Mouse (Mus musculus) midbrain, embryonic 13.5 days (tissue): ENCODE measurements around the gene Mroh2a. TPM values are rescaled to one million over a fixed set of nuclear protein-coding genes. Genes with fewer than 3 reads are reported as not detected.

ENCODE experiments used
- ATAC-seq: fragments of 200-750 bp; cut with Nextera tagmentation; 2 replicates; pipeline ENCODE4 v1.8.0; 2017; ENCODE audit warnings: mild to moderate bottlenecking, moderate TSS enrichment, moderate library complexity
- H3K27ac ChIP-seq: fragments of 300-500 bp; sonication (generic); 2 replicates; pipeline ENCODE4 v1.5.1; 2015; ENCODE audit warnings: inconsistent platforms, mild to moderate bottlenecking, moderate library complexity
- H3K27me3 ChIP-seq: fragments of 300-500 bp; sonication (generic); 2 replicates; pipeline ENCODE4 v1.6.1; 2015; ENCODE audit warnings: mild to moderate bottlenecking, inconsistent platforms
- H3K36me3 ChIP-seq: fragments of 300-500 bp; sonication (generic); 2 replicates; pipeline ENCODE4 v1.6.1; 2015; ENCODE audit warnings: mild to moderate bottlenecking, inconsistent platforms
- H3K4me1 ChIP-seq: fragments of 300-500 bp; sonication (generic); replicated peaks from 2 replicates; pipeline ENCODE4 v1.6.1; 2015; ENCODE audit warnings: inconsistent platforms
- H3K4me2 ChIP-seq: fragments of 300-500 bp; sonication (generic); replicated peaks from 2 replicates; pipeline ENCODE4 v1.6.1; 2015; ENCODE audit warnings: moderate library complexity, mild to moderate bottlenecking, inconsistent platforms
- H3K4me3 ChIP-seq: fragments of 300-500 bp; sonication (generic); replicated peaks from 2 replicates; pipeline ENCODE4 v1.5.1; 2015; ENCODE audit warnings: mild to moderate bottlenecking, inconsistent platforms
- H3K9ac ChIP-seq: fragments of 300-500 bp; sonication (generic); replicated peaks from 2 replicates; pipeline ENCODE4 v1.6.1; 2015; ENCODE audit warnings: mild to moderate bottlenecking, inconsistent platforms
- H3K9me3 ChIP-seq: fragments of 300-500 bp; sonication (generic); 2 replicates; pipeline ENCODE4 v1.6.1; 2016; ENCODE audit warnings: mild to moderate bottlenecking, inconsistent platforms
- WGBS: fragments of 180-500 bp; shearing (Covaris S2); methylation state at CpG from one replicate; pipeline ENCODE4 v1.1.7; 2015; 5-methylcytosine and 5-hydroxymethylcytosine counted together
- polyA plus RNA-seq: library from polyadenylated mRNA; unstranded; fragments of >200 nt; fragmentation: Nextera tagmentation; extraction: Ambion mirVana; gene quantifications from 2 replicates; pipeline ENCODE4 v1.2.1, GENCODE M21; 2015

Mroh2a gene
- 0.68 and 1.0 TPM in 2 replicates for polyA plus RNA-seq

- Histone ChIP-seq H3K4me1 (no peaks in the 10 kb centered on the region), H3K27me3 (no peaks in the 10 kb centered on the region), H3K9me3 (peaks cover 70% of the 10 kb centered on the region), H3K36me3 (no peaks in the 10 kb centered on the region), H3K27ac (no peak within 1 kb of the TSS), H3K4me3 (no peak within 1 kb of the TSS), H3K4me2 (no peak within 1 kb of the TSS), H3K9ac (no peak within 1 kb of the TSS)
- ATAC-seq, result no peak
- WGBS, result 51% methylated on average over 5 of the region's 5 CpGs
Measured at GRCm38 (mm10) chr1:88226670-88227379, at the start of gene Mroh2a. Mroh2a (plus strand) TSS chr1:88226986.

GRCm38 (mm10) chr1:88179657-88180056 is 47.1 kb upstream of the Mroh2a start:
- no peak overlapping the region for H3K9ac ChIP-seq
- H3K4me3 ChIP-seq, result no peak overlapping the region
- no peak for ATAC-seq
- WGBS, result 100% methylated on average over 1 of the region's 1 CpGs
- H3K9me3 ChIP-seq, result 0 out of 2 replicates have a peak, but pooled peaks cover 11% of the 10 kb centered on the region
- no peaks in the 10 kb centered on the region for H3K36me3 ChIP-seq
- no peaks in the 10 kb centered on the region for H3K4me1 ChIP-seq
- H3K4me2 ChIP-seq, result no peak overlapping the region
- H3K27me3 ChIP-seq, result no peaks in the 10 kb centered on the region
- no peak overlapping the region for H3K27ac ChIP-seq

GRCm38 (mm10) chr1:88186325-88186935 is 40.4 kb upstream of the Mroh2a start:
- Histone ChIP-seq H3K4me2 (no peak overlapping the region), H3K27ac (no peak overlapping the region), H3K9me3 (0 out of 2 replicates have a peak, but pooled peaks cover 3% of the 10 kb centered on the region), H3K36me3 (no peaks in the 10 kb centered on the region), H3K9ac (no peak overlapping the region), H3K27me3 (no peaks in the 10 kb centered on the region), H3K4me3 (no peak overlapping the region), H3K4me1 (no peaks in the 10 kb centered on the region)
- 92% methylated on average over 5 of the region's 5 CpGs for WGBS
- no peak for ATAC-seq

GRCm38 (mm10) chr1:88192136-88192535 is 34.6 kb upstream of the Mroh2a start:
- H3K27ac ChIP-seq, result no peak overlapping the region
- 76% methylated on average over 3 of the region's 3 CpGs for WGBS
- no peak overlapping the region for H3K4me3 ChIP-seq

GRCm38 (mm10) chr1:88195687-88196086 is 31.1 kb upstream of the Mroh2a start:
- Histone ChIP-seq H3K4me3 (no peak overlapping the region), H3K9ac (no peak overlapping the region), H3K4me2 (no peak overlapping the region), H3K4me1 (no peaks in the 10 kb centered on the region), H3K9me3 (no peaks in the 10 kb centered on the region), H3K36me3 (no peaks in the 10 kb centered on the region), H3K27me3 (no peaks in the 10 kb centered on the region), H3K27ac (no peak overlapping the region)
- no peak for ATAC-seq
- WGBS, result 93% methylated on average over 1 of the region's 1 CpGs

More at GRCm38 (mm10) chr1:88192136-88192535, 34.6 kb upstream of the Mroh2a start:
- no peak overlapping the region for H3K4me2 ChIP-seq
- H3K36me3 ChIP-seq, result no peaks in the 10 kb centered on the region
- H3K27me3 ChIP-seq, result no peaks in the 10 kb centered on the region
- no peak for ATAC-seq
- no peak overlapping the region for H3K9ac ChIP-seq
- H3K9me3 ChIP-seq, result 0 out of 2 replicates have a peak, but pooled peaks cover 3% of the 10 kb centered on the region
- no peaks in the 10 kb centered on the region for H3K4me1 ChIP-seq

GRCm38 (mm10) chr1:88197443-88197842 is 29.3 kb upstream of the Mroh2a start:
- H3K9ac ChIP-seq, result no peak overlapping the region
- H3K27ac ChIP-seq, result no peak overlapping the region
- no peaks in the 10 kb centered on the region for H3K9me3 ChIP-seq
- WGBS, result 79% methylated on average over 3 of the region's 3 CpGs
- no peak overlapping the region for H3K4me3 ChIP-seq
- H3K4me2 ChIP-seq, result no peak overlapping the region
- H3K36me3 ChIP-seq, result no peaks in the 10 kb centered on the region
- no peaks in the 10 kb centered on the region for H3K27me3 ChIP-seq
- H3K4me1 ChIP-seq, result no peaks in the 10 kb centered on the region
- ATAC-seq, result no peak

- H3K27ac ChIP-seq, result no peak overlapping the region
- H3K9me3 ChIP-seq, result no peaks in the 10 kb centered on the region
- WGBS, result 78% methylated on average over 2 of the region's 2 CpGs
- H3K4me2 ChIP-seq, result no peak overlapping the region
- no peaks in the 10 kb centered on the region; the same call in 1 of the 2 replicates for H3K36me3 ChIP-seq
- no peak for ATAC-seq
- no peak overlapping the region for H3K9ac ChIP-seq
- H3K4me1 ChIP-seq, result 0 out of 2 replicates have a peak, but pooled peaks cover under 1% of the 10 kb centered on the region
- H3K4me3 ChIP-seq, result no peak overlapping the region
- H3K27me3 ChIP-seq, result no peaks in the 10 kb centered on the region
Measured at GRCm38 (mm10) chr1:88199996-88200395, 26.8 kb upstream of the Mroh2a start.

- H3K9me3 ChIP-seq, result no peaks in the 10 kb centered on the region
- H3K36me3 ChIP-seq, result no peaks in the 10 kb centered on the region; the same call in 1 of the 2 replicates
- no peak for ATAC-seq
- H3K27me3 ChIP-seq, result no peaks in the 10 kb centered on the region
- H3K4me3 ChIP-seq, result no peak within 1 kb of the TSS
- no peak within 1 kb of the TSS for H3K4me2 ChIP-seq
- H3K9ac ChIP-seq, result no peak within 1 kb of the TSS
- no peak within 1 kb of the TSS for H3K27ac ChIP-seq
- WGBS, result 80% methylated on average over 7 of the region's 7 CpGs
- 0 out of 2 replicates have a peak, but pooled peaks cover 4% of the 10 kb centered on the region for H3K4me1 ChIP-seq
Measured at GRCm38 (mm10) chr1:88200456-88200855, 26.3 kb upstream of the Mroh2a start, which contains the start of gene Ugt1a2. Ugt1a2 (plus strand) TSS chr1:88200601.

GRCm38 (mm10) chr1:88205294-88205922 is 21.4 kb upstream of the Mroh2a start, which contains the start of gene Dnajb3:
Dnajb3 (minus strand) TSS chr1:88205782.
- H3K27me3 ChIP-seq, result no peaks in the 10 kb centered on the region
- H3K4me1 ChIP-seq, result peaks cover 7% of the 10 kb centered on the region; the same call in 1 of the 2 replicates
- H3K27ac ChIP-seq, result no peak within 1 kb of the TSS
- WGBS, result 8% methylated on average over 62 of the region's 62 CpGs
- peak within 1 kb of the TSS; percentile 68 for H3K4me2 ChIP-seq
- no peaks in the 10 kb centered on the region; the same call in 1 of the 2 replicates for H3K36me3 ChIP-seq
- H3K9ac ChIP-seq, result peak within 1 kb of the TSS; percentile 73
- ATAC-seq, result peak; percentile 100
- no peaks in the 10 kb centered on the region for H3K9me3 ChIP-seq
- peak within 1 kb of the TSS; percentile 47 for H3K4me3 ChIP-seq

- H3K4me3 ChIP-seq, result no peak overlapping the region
- H3K9ac ChIP-seq, result no peak overlapping the region
- H3K4me2 ChIP-seq, result no peak overlapping the region
- peaks cover 7% of the 10 kb centered on the region; the same call in 1 of the 2 replicates for H3K4me1 ChIP-seq
- H3K27me3 ChIP-seq, result no peaks in the 10 kb centered on the region
- ATAC-seq, result no peak
- no peak overlapping the region for H3K27ac ChIP-seq
- H3K9me3 ChIP-seq, result peaks cover 8% of the 10 kb centered on the region
- H3K36me3 ChIP-seq, result no peaks in the 10 kb centered on the region; the same call in 1 of the 2 replicates
- 85% methylated on average over 2 of the region's 2 CpGs for WGBS
Measured at GRCm38 (mm10) chr1:88206843-88207479, 19.8 kb upstream of the Mroh2a start.

- H3K4me3 ChIP-seq, result no peak within 1 kb of the TSS
Measured at GRCm38 (mm10) chr1:88211812-88212211, 15.0 kb upstream of the Mroh2a start, which contains the start of gene Ugt1a1. Ugt1a1 (plus strand) TSS chr1:88211959.

More at GRCm38 (mm10) chr1:88211812-88212211, 15.0 kb upstream of the Mroh2a start, which contains the start of gene Ugt1a1:
- Histone ChIP-seq H3K9ac (no peak within 1 kb of the TSS), H3K36me3 (no peaks in the 10 kb centered on the region), H3K27me3 (no peaks in the 10 kb centered on the region), H3K9me3 (peaks cover 52% of the 10 kb centered on the region), H3K4me1 (no peaks in the 10 kb centered on the region), H3K27ac (no peak within 1 kb of the TSS), H3K4me2 (no peak within 1 kb of the TSS)
- 70% methylated on average over 8 of the region's 8 CpGs for WGBS
- ATAC-seq, result 0 out of 2 replicates have a peak, but pooled peaks have one; percentile 6
